Mouse (Mus musculus): ENCODE data around the gene Cpeb4.
"Not testable (repeated sequence)": the region's sequence is repeated elsewhere in the genome, so short reads cannot be mapped to it uniquely, and the experiment has no call there.

DNA sequence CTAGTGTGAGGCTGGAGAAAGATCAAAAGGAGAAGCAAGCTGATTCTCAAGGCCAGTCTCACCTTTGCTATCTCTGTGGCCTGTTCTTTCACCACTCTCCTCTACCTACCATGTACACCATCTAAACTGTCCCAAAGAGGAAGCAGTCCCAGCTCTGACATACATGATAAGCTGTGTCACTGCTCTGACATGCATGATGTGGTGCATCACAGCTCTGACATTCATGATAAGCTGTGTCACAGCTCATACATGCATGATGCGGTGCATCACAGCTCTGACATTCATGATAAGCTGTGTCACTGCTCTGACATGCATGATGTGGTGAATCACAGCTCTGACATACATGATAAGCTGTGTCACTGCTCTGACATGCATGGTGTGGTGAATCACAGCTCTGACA, 26.9 kb upstream of the Cpeb4 start:
- not testable (repeated sequence) for TF ChIP-seq TAL1, GATA1 (IDR thresholded peaks at IDR 0.05; ENCODE audit: low read length)
